Mouse (Mus musculus) midbrain, embryonic 14.5 days (tissue): ENCODE measurements around the gene Dnajc22. TPM values are rescaled to one million over a fixed set of nuclear protein-coding genes. Genes with fewer than 3 reads are reported as not detected.

ENCODE experiments used
- ATAC-seq: fragments of 200-750 bp; cut with Nextera tagmentation; 2 replicates; pipeline ENCODE4 v1.8.0; 2017; ENCODE audit warnings: moderate number of reproducible peaks, moderate library complexity; ENCODE audit not compliant: low FRiP score, low TSS enrichment
- DNase-seq: peaks from one replicate; pipeline ENCODE4 v3.0.0-alpha.2; 2015
- H3K27ac ChIP-seq: fragments of 300-500 bp; sonication (generic); replicated peaks from 2 replicates; pipeline ENCODE4 v1.5.1; 2014; ENCODE audit warnings: mild to moderate bottlenecking, low read depth, low read length, moderate library complexity
- H3K27me3 ChIP-seq: fragments of 300-500 bp; sonication (generic); 2 replicates; pipeline ENCODE4 v1.6.1; 2014; ENCODE audit warnings: low read length, control low read depth, mixed read lengths; ENCODE audit not compliant: control insufficient read depth, insufficient read depth
- H3K36me3 ChIP-seq: fragments of 300-500 bp; sonication (generic); 2 replicates; pipeline ENCODE4 v1.6.1; 2014; ENCODE audit warnings: low read length, control low read depth; ENCODE audit not compliant: control insufficient read depth, insufficient read depth
- H3K4me1 ChIP-seq: fragments of 300-500 bp; sonication (generic); 2 replicates; pipeline ENCODE4 v1.6.1; 2014; ENCODE audit warnings: mild to moderate bottlenecking, antibody characterized with exemption, low read length, control low read depth; ENCODE audit not compliant: control insufficient read depth, insufficient read depth
- H3K4me2 ChIP-seq: fragments of 300-500 bp; sonication (generic); 2 replicates; pipeline ENCODE4 v1.6.1; 2014; ENCODE audit warnings: mild to moderate bottlenecking, low read length, moderate library complexity
- H3K4me3 ChIP-seq: fragments of 300-500 bp; sonication (generic); replicated peaks from 2 replicates; pipeline ENCODE4 v1.5.1; 2014; ENCODE audit warnings: low read depth, low read length
- H3K9ac ChIP-seq: fragments of 300-500 bp; sonication (generic); replicated peaks from 2 replicates; pipeline ENCODE4 v1.6.1; 2014; ENCODE audit warnings: mild to moderate bottlenecking, low read length, moderate library complexity
- H3K9me3 ChIP-seq: fragments of 300-500 bp; sonication (generic); 2 replicates; pipeline ENCODE4 v1.6.1; 2016; ENCODE audit warnings: low read length, control low read depth, mixed read lengths; ENCODE audit not compliant: control insufficient read depth
- WGBS: fragments of 180-500 bp; shearing (Covaris S2); extraction: QIAGEN DNeasy Blood & Tissue Kit; methylation state at CpG from one replicate; pipeline ENCODE4 v1.1.7; 2014; 5-methylcytosine and 5-hydroxymethylcytosine counted together
- polyA plus RNA-seq: library from polyadenylated mRNA; unstranded; fragments of >200 nt; fragmentation: Nextera tagmentation; extraction: Ambion mirVana; gene quantifications from 2 replicates; pipeline ENCODE4 v1.2.1, GENCODE M21; 2014

Dnajc22 gene
- polyA plus RNA-seq, 1 experiment from 2014 or later, result 0.71 TPM

GRCm38 (mm10) chr15:99093291-99094258 lies 605 bp downstream of the Dnajc22 start:
- peak overlapping the region; percentile 62 for H3K9ac ChIP-seq
- H3K9me3 ChIP-seq, result no peaks in the 10 kb centered on the region
- H3K27ac ChIP-seq, result peak overlapping the region; percentile 77
- H3K36me3 ChIP-seq, result no peaks in the 10 kb centered on the region
- under 1% methylated on average over 56 of the region's 56 CpGs for WGBS
- DNase-seq (peak; percentile 82), ATAC-seq (peak; percentile 26; the same call in 1 of the 2 replicates)
- peak overlapping the region; percentile 81 for H3K4me2 ChIP-seq
- peaks cover 42% of the 10 kb centered on the region for H3K27me3 ChIP-seq
- peaks cover 52% of the 10 kb centered on the region for H3K4me1 ChIP-seq
- H3K4me3 ChIP-seq, result peak overlapping the region; percentile 40

- H3K27ac ChIP-seq, result 0 out of 2 replicates have a peak overlapping the region, but pooled peaks have one; percentile 13
- DNase-seq (no peak), ATAC-seq (no peak)
- H3K9ac ChIP-seq, result no peak overlapping the region
- peak overlapping the region; percentile 21 for H3K4me2 ChIP-seq
- WGBS, result 1% methylated on average over 27 of the region's 27 CpGs
- H3K4me1 ChIP-seq, result peaks cover 42% of the 10 kb centered on the region
- no peaks in the 10 kb centered on the region for H3K9me3 ChIP-seq
- H3K27me3 ChIP-seq, result peaks cover 43% of the 10 kb centered on the region
- H3K36me3 ChIP-seq, result no peaks in the 10 kb centered on the region
- no peak overlapping the region for H3K4me3 ChIP-seq
These were observed 1.8 kb downstream of the Dnajc22 start for GRCm38 (mm10) chr15:99094631-99095270.

- peaks cover 39% of the 10 kb centered on the region for H3K4me1 ChIP-seq
- no peak overlapping the region for H3K9ac ChIP-seq
- no peak overlapping the region for H3K4me3 ChIP-seq
- no peak for ATAC-seq
- 11% methylated on average over 6 of the region's 6 CpGs for WGBS
- no peaks in the 10 kb centered on the region for H3K9me3 ChIP-seq
- no peak for DNase-seq
- no peak overlapping the region for H3K27ac ChIP-seq
- peaks cover 42% of the 10 kb centered on the region for H3K27me3 ChIP-seq
- no peak overlapping the region for H3K4me2 ChIP-seq
- H3K36me3 ChIP-seq, result no peaks in the 10 kb centered on the region
These were observed 2.4 kb downstream of the Dnajc22 start for GRCm38 (mm10) chr15:99095356-99095755.

- no peak for ATAC-seq
- no peaks in the 10 kb centered on the region for H3K9me3 ChIP-seq
These were observed 3.3 kb downstream of the Dnajc22 start for GRCm38 (mm10) chr15:99096061-99096793.

GRCm38 (mm10) chr15:99096831-99097500 lies 4.0 kb downstream of the Dnajc22 start:
- Histone ChIP-seq H3K36me3 (no peaks in the 10 kb centered on the region), H3K4me1 (peaks cover 35% of the 10 kb centered on the region), H3K27me3 (peaks cover 42% of the 10 kb centered on the region), H3K9ac (peak overlapping the region; percentile 37), H3K4me3 (peak overlapping the region; percentile 38), H3K4me2 (peak overlapping the region; percentile 72), H3K27ac (peak overlapping the region; percentile 41; the same call in 1 of the 2 replicates), H3K9me3 (no peaks in the 10 kb centered on the region)
- ATAC-seq (peak; percentile 24; the same call in 1 of the 2 replicates), DNase-seq (peak; percentile 74)
- WGBS, result under 1% methylated on average over 53 of the region's 58 CpGs

More at GRCm38 (mm10) chr15:99096061-99096793, 3.3 kb downstream of the Dnajc22 start:
- H3K4me2 ChIP-seq, result peak overlapping the region; percentile 72
- no peaks in the 10 kb centered on the region for H3K36me3 ChIP-seq
- H3K27ac ChIP-seq, result peak overlapping the region; percentile 41; the same call in 1 of the 2 replicates
- H3K27me3 ChIP-seq, result peaks cover 42% of the 10 kb centered on the region
- peaks cover 35% of the 10 kb centered on the region for H3K4me1 ChIP-seq
- H3K9ac ChIP-seq, result peak overlapping the region; percentile 37; the same call in 1 of the 2 replicates
- 3% methylated on average over 24 of the region's 24 CpGs for WGBS
- no peak for DNase-seq
- H3K4me3 ChIP-seq, result peak overlapping the region; percentile 38

GRCm38 (mm10) chr15:99097840-99098492 lies 5.0 kb downstream of the Dnajc22 start:
- Histone ChIP-seq H3K27ac (no peak overlapping the region; the same call in 1 of the 2 replicates), H3K4me1 (peaks cover 31% of the 10 kb centered on the region), H3K4me2 (peak overlapping the region; percentile 72), H3K9me3 (no peaks in the 10 kb centered on the region), H3K4me3 (peak overlapping the region; percentile 38), H3K36me3 (no peaks in the 10 kb centered on the region), H3K27me3 (peaks cover 42% of the 10 kb centered on the region), H3K9ac (peak overlapping the region; percentile 20; the same call in 1 of the 2 replicates)
- ATAC-seq, result no peak
- WGBS, result 1% methylated on average over 39 of the region's 39 CpGs
- DNase-seq, result peak; percentile 72

GRCm38 (mm10) chr15:99098493-99098861 lies 5.5 kb downstream of the Dnajc22 start:
- DNase-seq (no peak), ATAC-seq (no peak)
- Histone ChIP-seq H3K9ac (0 out of 2 replicates have a peak overlapping the region, but pooled peaks have one; percentile 20), H3K4me1 (peaks cover 26% of the 10 kb centered on the region), H3K9me3 (no peaks in the 10 kb centered on the region), H3K27ac (peak overlapping the region; percentile 32; the same call in 1 of the 2 replicates), H3K4me2 (peak overlapping the region; percentile 72), H3K27me3 (peaks cover 42% of the 10 kb centered on the region), H3K36me3 (no peaks in the 10 kb centered on the region), H3K4me3 (peak overlapping the region; percentile 38)
- 1% methylated on average over 9 of the region's 9 CpGs for WGBS
